Mouse (Mus musculus) megakaryocyte, embryonic 14.5 days (primary cell): Measurements from ENCODE around the gene Itgb2.

Experiments
- FLI1 ChIP-seq: IDR thresholded peaks from 2 replicates; pipeline ENCODE4 v1.6.1; 2012; ENCODE audit warnings: low read length, inconsistent platforms, mixed read lengths
- GATA1 ChIP-seq: IDR thresholded peaks from 3 replicates; pipeline ENCODE4 v1.6.1; 2012; ENCODE audit warnings: mixed read lengths, low read length, inconsistent platforms, borderline replicate concordance

DNA sequence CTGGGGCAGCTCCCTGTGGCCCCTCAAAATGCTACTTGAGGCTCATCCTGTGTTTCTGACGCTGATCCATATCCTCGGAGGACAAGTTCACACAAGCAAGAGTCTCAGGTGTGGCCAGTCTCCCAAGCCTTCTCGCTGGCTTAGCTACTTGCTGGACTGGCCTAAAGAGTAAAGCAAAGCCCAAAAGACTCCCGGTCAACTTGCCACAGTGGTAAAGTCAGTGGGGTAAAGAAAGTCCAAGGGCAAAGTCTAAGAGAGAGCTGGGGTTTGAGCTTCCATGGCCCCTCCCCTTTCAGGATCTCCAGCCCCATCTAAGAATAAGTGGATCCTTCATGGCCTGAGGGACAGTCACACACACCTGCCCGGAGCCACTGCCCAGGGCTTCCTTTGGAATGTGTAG is 22.1 kb downstream of the Itgb2 start:
- TF ChIP-seq GATA1 (no peak), FLI1 (no peak)
